Comparison of ENCODE assay signal across 15 mouse cellular contexts in genomic region chr4:40643567-40643966, GRCm38 (mm10). TPM values are rescaled to one million over a fixed set of nuclear protein-coding genes. Genes with fewer than 3 reads are reported as not detected.
DNase-seq lines count a peak whose midpoint lies in the region; ATAC-seq lines count a peak whose summit lies in the region.
"Had no signal": no experiment of that assay in that cellular context is flagged by ENCODE, and none has a peak within 500 bp of the region (broad histone marks: within the 10 kb centered on the region; RNA-seq: fewer than 3 reads in every experiment).

No protein-coding gene starts in this region.

- WGBS in kidney, embryonic 14.5 days = 63% methylated on average over 5 of the region's 5 CpGs

- H3K27me3 ChIP-seq in kidney, embryonic 14.5 days (ENCODE audit: control insufficient read depth, insufficient read depth, low read length) = no peaks in the 10 kb centered on the region
- H3K27me3 ChIP-seq: embryonic facial prominence, embryonic 15.5 days; megakaryocyte, embryonic 14.5 days; stomach, embryonic 15.5 days had no signal

- no peaks in the 10 kb centered on the region for H3K36me3 ChIP-seq in kidney, embryonic 14.5 days (ENCODE audit: control insufficient read depth, insufficient read depth, low read length)
- H3K36me3 ChIP-seq: embryonic facial prominence, embryonic 15.5 days; stomach, embryonic 15.5 days had no signal

- no peaks in the 10 kb centered on the region for H3K9me3 ChIP-seq in kidney, embryonic 14.5 days (ENCODE audit: control insufficient read depth, low read length)
- H3K9me3 ChIP-seq: embryonic facial prominence, embryonic 15.5 days; stomach, embryonic 15.5 days had no signal

- intact Hi-C loops in heart, postnatal 25 days (cut with DNase I) = no loop called here

- no peak for ATAC-seq in kidney, embryonic 14.5 days (ENCODE audit: low FRiP score, low TSS enrichment)

- no peak overlapping the region; the same call in 1 of the 2 replicates for H3K9ac ChIP-seq in kidney, embryonic 14.5 days (ENCODE audit: low read depth, low read length)
- H3K9ac ChIP-seq: embryonic facial prominence, embryonic 15.5 days; stomach, embryonic 15.5 days had no signal

- peak; percentile 92 for DNase-seq in heart, adult 11 months
- no peak for DNase-seq in heart, postnatal 25 days (ENCODE audit: low spot score)
- peak; percentile 12 for DNase-seq in kidney, adult 9 months
- DNase-seq in right cerebral cortex, postnatal 4 days = peak; percentile 3
- DNase-seq in right cerebral cortex, postnatal 10 days (ENCODE audit: low spot score in 2 of 2) = no peak
- peak; percentile 0 for DNase-seq in skeletal muscle tissue, adult 2 months (ENCODE audit: low read depth, low spot score)
- DNase-seq in layer of hippocampus, adult 8-10 months (ENCODE audit: low spot score in 2 of 2) = no peak
- DNase-seq: cerebellum, adult 18-20 months; lung, adult 18-20 months; thymus, postnatal 25 days had no signal

- no peak overlapping the region for H3K27ac ChIP-seq in kidney, embryonic 14.5 days (ENCODE audit: low read depth, low read length)
- H3K27ac ChIP-seq: embryonic facial prominence, embryonic 15.5 days; layer of hippocampus, adult 2 months; stomach, embryonic 15.5 days had no signal

- no peak overlapping the region for H3K4me2 ChIP-seq in kidney, embryonic 14.5 days (replicated peaks; ENCODE audit: low read depth, low read length)
- H3K4me2 ChIP-seq: embryonic facial prominence, embryonic 15.5 days; stomach, embryonic 15.5 days had no signal

- no peaks in the 10 kb centered on the region for H3K4me1 ChIP-seq in kidney, embryonic 14.5 days (ENCODE audit: control insufficient read depth, insufficient read depth, low read length)
- H3K4me1 ChIP-seq: embryonic facial prominence, embryonic 15.5 days; megakaryocyte, embryonic 14.5 days; stomach, embryonic 15.5 days had no signal

- H3K4me3 ChIP-seq in kidney, embryonic 14.5 days (ENCODE audit: low read length) = no peak overlapping the region
- H3K4me3 ChIP-seq: embryonic facial prominence, embryonic 15.5 days; layer of hippocampus, adult 2 months; stomach, embryonic 15.5 days had no signal

RNA-seq across cellular contexts. Expression of gene Aptx, which starts 59.4 kb away (rescaled TPM):
- 10 to 100 TPM; 14.0 to 15.2 TPM for total RNA-seq in heart, postnatal 25 days (2021)
- polyA plus RNA-seq in kidney, embryonic 14.5 days (2014; fragmentation: Nextera tagmentation; extraction: Ambion mirVana) = 30.7 and 31.9 TPM in 2 replicates
- total RNA-seq in layer of hippocampus, adult 8-10 months (2022) = 10 to 100 TPM; 27.1 to 33.3 (median 31.9) TPM

Comparison
In these comparisons a context has a peak if more than half of its experiments do, and no peak if none do; other contexts are left out.
1. DNase-seq: peak in heart, adult 11 months (single experiment), kidney, adult 9 months (single experiment), right cerebral cortex, postnatal 4 days (single experiment) and skeletal muscle tissue, adult 2 months (single experiment); none in heart, postnatal 25 days (single experiment), right cerebral cortex, postnatal 10 days (0 of 2) and layer of hippocampus, adult 8-10 months (0 of 2).